Mouse (Mus musculus) megakaryocyte progenitor cell, adult 5-6 weeks (primary cell): ENCODE measurements at regions not wholly inside any gene's neighbourhood (a gene's known extent, or its start where the extent isn't known, plus 50 kb on each side); places are given as distances from the start of the nearest gene placed in this dataset.

Source experiments
- ATAC-seq: replicated peaks from 2 replicates; pipeline ENCODE4 v1.8.0; 2016; ENCODE audit warnings: mild to moderate bottlenecking, moderate TSS enrichment, inconsistent platforms; ENCODE audit not compliant: poor library complexity

DNA sequence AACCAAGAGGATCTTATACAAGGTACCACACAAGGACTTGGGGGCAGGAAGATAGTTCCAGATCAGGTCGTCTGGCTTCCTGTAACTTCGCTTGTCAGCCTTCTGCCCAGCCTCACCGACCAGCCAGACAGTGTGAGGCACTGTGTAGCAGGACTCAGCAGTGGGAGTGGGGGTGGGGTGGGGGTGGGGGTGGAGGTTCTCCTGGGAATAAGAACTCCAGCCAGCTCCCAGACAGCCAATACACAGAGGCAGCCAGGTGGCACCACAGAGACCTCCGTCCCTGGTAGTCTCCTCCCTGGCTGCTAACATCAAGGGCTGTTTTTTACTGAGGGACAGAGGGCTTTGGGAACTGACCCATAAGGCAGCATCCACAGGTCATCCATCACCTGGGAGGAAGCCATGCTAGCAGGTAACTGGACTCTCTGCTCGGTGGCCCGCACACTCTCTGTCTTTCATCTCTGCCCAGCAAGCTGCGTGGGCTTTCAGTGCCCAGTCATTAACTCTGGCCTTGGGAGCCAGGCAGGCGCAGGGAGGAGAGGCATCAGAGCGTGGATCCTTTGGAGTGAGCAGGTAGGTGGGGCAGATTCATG is 60.3 kb upstream of the Wnt4 start:
- ATAC-seq = no peak

DNA sequence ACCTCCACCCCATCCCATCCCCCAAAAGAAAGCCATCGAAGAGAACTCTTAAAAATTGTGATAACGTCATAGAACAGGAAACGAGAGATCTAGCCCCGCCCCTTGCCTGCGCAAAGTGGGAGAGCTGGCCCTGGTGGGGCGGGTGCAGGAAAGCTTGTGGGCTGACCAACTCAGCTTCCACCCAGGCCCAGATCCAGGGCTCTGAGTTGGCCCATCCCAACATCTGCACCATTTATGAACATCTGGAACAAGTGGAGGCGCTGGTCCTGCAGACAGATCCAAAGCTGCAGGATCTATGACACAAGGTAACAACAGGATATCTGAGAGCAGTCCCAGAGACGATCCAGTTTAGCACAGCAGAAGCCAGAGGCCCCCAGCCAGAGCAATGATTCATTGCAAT is 62.7 kb upstream of the Wnt4 start:
- ATAC-seq = no peak

DNA sequence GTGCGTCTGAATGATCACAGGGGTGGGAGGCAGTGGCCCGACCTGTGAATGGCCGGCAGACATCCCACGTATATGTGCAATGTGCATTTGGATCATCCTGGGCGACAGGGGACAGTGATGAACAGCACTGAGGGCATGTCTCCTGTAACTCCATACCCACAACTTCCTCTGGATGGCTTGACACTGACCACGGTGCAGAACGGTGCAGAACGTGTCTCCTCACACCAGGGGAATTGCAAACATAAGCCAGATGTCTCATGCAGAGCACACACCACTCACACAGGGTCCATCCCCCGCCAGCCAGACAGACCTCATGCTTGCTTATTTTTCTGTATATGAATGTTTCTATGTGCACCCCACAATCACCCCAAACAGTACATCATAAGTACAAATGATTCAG is 64.4 kb upstream of the Wnt4 start:
- ATAC-seq = no peak

DNA sequence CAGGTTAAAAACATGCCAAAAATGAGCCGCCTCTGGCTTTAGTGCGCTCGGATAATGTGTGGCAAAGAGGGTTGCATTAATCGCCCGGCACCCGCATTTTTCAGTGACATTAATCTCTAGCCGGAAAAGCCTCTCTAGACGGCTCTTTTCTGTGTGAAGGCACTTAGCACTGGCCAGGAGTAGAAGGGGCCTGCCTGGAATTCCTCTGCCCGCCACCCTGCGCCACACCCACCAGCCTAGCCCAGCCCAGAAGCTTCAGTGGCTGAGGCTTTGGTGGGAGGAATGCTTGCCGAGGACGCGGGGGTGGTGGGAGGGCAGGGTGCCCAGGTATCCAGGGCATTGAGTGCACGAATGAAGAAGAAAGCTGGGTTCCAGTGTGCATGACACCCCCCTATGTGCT is 65.2 kb upstream of the Wnt4 start:
- no peak for ATAC-seq

DNA sequence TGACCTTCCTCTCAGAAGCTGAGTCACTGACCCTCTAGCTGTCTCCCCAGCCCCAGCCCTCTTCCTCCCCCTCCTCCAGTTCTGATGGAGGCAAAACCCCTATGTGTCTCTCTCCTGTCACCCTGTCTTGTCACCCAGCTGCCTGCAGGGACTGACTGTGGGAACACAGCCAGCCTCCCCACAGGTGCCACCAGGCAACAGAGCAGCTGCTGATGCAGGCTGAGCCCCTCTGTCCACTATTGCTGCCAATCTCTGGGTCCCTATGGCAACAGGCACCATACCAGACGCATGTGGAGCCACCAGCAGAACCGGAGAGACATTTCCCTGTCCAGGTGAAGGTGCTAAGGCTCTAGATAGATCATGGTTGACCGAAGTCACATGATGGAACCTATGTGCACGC is 66.0 kb upstream of the Wnt4 start:
- ATAC-seq = no peak

DNA sequence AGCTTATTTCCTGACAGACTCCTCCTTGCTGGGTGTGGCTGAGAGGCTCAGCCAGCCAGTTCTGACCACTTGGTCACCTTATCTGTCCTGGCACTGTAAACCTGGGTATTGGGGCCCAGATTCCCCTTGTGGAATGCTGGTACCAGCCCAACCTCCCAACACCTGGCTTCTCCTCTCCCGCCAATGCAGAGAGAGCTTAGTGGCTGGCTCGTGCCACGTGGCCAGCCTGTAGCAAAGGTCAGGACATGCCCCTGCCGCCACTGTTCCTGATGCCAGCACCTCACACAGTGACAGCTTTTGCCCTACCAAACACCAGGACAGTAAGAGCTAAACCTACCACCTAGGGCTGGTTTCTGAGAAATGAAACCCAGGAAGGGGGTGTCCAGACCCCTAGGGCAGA is 66.8 kb upstream of the Wnt4 start:
- ATAC-seq = no peak

DNA sequence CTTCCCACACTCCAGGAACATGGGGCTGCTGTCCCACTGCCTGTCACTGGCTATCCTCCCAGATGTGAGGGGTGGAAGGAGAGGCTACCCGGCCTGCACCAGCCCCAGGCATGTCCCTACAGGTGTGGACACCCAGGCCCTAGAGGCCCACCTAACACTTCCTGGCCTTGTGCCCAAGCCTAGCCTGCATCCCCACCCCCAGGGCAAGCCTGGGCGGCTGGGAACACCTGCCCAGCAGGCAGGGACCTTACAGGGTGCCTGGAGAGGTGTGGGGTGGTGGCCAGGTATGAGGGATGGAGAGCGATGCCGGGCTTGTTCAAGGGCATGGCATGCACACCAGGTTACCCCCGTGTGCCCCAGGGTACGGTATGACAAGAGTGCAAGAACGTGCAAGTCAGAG is 76.3 kb upstream of the Wnt4 start:
- no peak for ATAC-seq

DNA sequence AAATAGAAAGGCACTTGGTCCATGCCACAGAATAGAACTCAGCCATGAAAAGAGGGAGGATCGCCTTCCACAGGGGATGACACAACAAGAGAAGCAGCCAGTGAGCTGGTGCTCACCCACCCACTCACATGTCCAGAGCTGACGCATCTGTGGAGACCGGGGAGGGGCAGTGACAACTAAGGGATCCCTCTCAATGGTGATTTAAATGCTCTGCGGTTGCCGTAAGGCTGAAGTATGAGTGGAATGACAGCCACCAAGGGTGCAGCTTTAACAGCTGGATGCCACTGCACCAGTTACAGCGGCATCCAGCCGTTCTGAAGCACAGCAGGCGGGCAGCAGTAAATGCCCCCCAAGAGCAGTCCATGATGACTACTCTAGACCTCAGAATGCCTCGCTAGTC is 76.9 kb upstream of the Wnt4 start:
- no peak for ATAC-seq

DNA sequence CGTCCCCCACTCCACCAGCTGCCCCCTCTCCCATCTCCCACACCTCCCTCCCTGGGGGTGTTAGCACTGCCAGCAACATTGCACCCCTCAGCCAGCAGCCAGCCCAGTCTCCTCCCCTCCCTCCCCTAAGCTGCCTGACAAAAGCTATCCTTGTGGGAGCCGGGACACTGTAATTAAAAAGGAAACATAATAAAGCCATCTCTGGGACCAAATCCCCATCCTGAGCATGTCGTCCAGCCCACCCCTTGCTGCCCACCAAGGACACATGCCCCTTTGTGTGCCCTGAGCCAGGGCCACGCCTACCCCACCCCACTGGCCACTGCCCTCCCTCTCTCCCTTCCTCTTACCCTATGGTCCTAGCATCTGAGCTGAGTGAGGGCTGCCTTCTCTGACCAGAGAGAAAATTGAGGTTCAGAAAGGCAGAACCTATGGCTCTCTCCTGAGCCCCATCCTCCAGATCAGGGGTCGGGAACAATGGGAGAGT is 80.8 kb upstream of the Wnt4 start:
- no peak for ATAC-seq

DNA sequence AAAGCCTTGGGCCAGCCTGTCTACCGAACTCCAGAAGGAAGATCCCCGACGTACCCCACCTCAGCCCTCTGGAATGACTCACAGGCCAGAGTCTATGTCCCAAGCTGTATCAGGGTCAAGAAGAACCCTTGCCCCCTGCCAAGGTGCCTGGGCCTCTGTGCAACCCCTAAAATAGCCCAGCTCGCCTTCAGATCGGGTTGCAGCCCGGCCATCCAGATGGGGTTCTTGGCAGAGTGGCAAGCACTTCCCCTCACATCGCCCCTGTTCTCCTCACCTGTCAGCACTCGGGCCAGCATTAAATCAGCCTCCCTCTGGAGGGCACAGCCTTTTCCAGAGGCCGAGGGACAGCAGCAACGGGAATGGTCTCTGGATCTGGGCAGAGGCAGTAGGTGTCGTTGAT is 83.2 kb upstream of the Wnt4 start:
- no peak for ATAC-seq

DNA sequence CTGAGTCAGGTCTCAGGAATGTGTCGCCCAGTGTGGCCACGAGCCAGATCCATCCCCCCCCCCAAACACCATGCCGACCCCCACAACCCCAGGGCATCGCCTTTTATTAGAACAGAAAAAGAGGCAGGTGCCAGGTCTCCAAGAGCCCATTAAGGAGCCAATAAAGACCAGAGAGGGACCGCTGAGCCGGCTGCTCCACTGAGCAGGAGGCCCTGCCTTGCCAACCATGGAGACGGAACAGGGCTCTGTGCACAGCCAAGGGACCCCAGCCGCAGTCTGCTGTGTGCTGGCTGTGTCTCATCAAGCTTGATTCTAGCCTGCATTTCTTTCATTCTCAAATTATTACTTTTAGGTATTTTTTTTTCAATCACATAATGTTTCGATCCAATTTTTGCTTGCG is 86.7 kb upstream of the Wnt4 start:
- ATAC-seq = no peak

DNA sequence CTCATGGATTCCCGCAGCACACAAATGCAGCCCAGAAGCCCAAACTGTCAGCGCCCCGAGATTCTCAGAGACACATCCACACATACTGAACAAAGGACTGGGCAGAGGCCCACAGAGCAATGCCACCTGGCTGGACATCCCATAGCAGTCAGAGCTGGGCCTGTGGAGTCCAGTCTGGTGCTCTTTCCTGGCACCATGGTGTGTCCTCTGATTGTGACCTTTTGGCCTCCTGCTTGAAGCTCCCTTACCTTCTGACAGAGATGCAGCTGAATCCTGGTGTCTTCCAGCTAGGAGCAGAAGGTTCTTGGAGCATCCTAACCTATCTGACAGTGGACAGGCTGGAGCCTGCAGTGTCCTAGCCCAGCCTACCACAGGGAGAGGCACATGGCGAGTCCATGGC is 87.5 kb upstream of the Wnt4 start:
- ATAC-seq = no peak

DNA sequence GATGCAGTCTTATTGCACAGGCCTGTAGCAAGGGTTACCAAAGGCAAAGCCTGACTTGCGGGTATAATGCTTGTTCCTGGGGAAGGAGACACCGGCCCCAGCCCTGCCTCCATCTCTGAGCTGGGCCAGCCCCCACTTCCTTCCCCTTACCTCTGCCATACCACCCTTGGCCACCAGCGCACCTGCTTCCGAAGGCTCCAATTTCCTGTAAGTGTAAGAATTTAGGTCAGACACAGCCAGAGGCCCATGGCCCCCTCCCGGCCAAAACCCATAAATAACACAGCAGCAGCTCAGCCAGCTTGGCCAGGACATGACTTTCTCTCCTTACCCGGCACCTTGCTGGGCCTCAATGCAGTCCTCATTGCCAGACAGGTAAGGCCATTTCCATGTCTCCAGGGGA is 88.2 kb upstream of the Wnt4 start:
- peak; percentile 84 for ATAC-seq

DNA sequence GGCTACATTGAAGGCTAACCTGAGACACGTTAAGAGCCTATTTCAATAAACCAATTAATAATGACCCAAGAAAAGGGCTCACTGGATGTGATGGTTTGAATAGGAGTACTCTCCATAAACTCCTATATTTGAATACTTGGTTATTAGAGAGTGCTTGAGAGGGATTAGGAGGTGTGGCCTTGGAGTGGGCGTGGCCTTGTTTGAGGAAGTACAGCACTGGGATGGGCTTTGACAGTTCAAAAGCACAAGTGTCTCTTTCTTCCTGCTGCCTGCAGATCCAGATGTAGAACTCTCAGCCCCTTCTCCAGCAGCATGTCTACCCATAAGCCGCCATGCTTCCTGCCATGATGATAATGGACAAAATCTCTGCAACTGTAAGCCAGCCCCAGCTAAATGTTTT is 89.7 kb upstream of the Wnt4 start:
- no peak for ATAC-seq

DNA sequence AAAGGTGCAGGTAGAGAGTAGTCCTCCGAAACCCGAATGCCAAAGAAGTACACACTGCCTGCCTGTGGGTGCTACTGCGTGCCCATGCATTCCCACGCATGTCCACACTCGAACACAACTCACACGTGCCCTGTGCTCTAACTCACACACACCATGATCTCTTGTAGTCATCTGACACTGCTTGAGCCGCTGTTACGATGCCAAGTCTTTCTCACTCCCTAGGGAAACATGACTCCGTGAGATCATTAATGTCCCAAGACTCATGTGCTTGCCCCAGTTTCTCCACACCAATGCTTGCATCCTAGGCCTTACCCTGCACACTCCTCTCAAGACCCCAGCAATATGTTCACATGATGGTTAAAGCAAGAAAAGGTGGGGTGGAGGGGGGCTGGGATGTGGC is 90.2 kb upstream of the Wnt4 start:
- ATAC-seq = no peak

DNA sequence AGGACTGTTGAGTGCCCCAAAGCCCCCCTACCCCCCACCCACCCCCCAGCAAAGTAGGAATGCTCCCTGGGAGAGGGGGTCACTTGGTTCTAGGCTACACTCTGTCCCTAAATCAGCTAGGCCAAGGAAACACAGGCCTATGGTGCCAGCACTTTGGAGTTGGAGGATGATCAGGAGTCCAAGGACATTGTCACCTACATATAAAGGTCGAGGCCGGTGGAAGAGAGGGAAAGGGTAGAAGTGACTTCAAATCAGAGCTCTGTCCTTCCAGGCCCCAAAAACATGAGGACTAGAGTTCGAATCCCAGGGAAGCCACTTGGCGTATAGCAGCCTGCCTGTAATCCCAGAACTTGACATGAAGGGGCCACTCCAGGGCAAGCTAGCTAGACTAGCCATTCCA is 92.3 kb upstream of the Wnt4 start:
- no peak for ATAC-seq

DNA sequence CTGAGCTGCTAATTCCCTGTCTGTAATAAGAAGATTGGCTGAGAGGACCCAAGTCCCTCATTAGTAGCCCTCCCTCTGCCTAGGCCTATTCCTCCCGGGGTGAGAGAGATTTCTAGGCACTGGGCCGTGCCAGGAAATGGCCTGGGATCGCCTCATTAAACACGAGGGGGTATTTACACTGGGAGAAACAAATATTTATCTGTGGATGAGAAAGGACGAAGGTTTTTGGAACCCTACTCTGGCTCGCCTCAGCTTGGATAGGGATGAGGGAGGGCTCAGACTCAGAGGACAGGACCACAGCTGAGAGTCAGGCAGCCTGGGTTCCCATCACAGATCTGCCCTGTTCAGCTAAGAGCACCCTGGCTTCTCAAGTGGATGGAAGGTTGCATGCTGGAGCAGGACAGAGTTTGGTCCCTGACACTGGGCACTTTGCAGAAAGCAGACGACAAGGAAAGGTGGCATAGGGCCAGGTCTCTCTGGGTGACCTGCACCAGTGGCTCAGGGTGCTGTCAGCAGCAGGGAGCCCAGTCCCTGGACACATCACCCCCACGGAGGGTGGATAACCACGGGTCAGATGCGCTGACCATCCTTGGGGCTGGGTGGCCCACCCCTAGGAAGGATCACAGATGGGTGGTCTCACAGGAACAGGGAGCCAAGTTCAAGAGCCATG is 94.0 kb upstream of the Wnt4 start:
- ATAC-seq = no peak

DNA sequence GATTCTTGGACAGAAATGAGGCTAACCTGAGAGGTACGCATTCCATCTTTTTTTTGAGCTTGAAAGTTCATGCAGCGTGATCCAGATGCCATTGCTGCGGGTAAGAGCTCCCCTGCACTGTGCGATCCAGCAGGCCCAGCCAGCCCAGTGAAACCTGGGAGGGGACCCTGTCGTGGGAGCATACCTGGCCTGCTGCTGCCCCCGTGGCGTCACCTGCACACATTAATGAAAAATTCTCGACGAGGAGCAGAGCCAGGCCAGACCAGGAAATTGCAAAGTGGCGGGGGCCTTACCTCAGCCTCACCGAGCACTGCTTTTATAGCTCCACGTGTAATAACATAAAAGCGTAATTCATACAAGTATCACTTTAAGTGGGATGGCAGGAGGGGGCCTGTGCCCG is 94.7 kb upstream of the Wnt4 start:
- ATAC-seq = no peak

DNA sequence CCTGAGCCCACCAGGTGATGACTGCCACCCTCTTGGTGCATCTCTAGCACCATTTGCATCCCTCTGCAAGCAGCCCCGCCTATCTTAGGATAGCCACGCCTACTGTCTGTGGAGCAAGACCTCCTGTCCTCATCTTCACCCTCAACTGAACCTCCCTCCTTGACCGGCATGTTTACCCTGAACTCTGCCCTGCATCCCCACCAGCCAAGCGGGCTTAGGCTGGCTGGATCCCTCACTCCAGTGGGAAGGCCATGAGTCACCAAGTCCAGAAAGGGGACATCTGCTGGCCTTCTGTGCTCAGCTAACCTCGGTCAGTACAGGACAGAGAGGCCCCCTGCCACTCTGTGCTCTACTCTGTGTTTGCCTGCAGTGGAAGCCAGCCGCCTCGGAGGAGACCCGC is 96.0 kb upstream of the Wnt4 start:
- ATAC-seq = no peak

DNA sequence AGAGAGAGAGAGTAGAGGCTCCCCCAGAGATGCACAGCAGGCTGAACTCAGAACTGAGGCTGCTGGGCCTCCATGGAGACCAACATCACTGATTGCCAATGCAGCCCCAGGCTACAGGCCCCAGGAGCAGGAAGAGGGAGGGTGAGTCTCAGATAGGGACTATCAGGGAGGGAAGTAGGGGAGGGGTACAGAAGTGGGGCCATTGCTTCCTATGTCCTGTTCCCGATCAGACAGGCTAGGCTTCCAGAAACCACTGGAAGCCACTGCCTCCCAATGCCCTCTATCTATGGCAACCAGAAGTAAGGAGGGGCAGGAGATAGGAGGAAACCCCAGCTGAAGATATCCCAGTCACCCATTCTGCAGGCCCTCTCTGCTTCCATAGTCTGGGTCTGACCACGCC is 97.2 kb upstream of the Wnt4 start:
- no peak for ATAC-seq

DNA sequence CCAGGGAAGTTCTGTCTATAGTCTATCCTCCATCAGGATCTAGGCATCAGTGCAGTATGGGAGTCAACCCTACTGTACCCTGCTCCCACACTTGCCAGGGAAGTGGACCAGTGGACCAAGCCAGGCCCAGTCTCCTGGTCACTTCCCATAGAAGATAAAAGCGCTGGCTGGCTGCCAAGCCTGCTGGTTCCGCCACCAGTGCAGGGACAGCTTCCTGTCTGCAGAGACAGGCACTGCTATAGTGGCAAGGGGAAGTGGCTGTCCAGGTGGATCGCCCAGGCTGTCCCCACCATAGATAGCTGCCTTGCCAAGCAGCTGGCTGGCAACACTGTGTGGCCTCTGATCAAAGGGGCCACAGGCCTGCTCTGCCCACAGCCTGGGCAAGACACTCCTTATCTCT is 98.5 kb upstream of the Wnt4 start:
- 0 out of 2 replicates have a peak, but pooled peaks have one; percentile 34 for ATAC-seq

DNA sequence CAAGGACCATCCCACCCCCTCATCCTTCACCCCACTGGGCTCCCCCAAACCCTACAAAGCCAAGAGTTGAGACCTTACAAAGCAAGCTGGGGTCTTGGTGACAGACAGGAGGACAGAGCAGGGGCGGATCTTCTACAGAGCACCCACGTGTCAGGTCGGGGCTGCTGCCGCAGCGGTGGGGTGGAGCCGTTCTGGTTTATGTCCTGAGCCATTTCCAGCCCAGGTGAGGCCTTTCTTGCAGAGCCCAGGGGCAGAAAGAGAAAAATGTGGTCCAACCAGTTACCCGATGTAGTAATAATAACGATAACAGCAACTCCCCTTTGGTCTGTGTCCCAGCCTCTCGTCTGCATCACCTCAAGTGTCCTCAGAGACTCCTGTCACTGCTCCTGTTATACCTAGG is 112.4 kb upstream of the Wnt4 start:
- ATAC-seq = no peak

DNA sequence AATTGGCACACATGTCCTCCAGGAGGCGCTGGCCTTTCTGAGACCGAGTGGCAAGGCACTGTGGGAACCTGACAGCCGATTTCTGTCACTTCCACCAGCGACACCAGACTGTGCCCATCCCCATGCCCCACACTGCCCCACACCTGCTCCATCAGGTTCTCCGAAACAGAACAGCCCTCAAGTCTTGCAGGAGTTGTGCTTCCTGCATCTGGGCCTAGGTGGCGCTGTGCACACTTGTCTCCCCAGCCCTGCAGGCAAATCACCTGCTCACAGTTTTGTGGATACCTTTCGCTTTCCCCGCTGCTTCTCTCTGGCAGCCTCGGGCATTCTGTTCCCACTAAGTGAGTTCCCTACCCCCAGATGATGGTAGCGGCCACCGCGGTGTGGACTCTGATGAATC is 112.9 kb upstream of the Wnt4 start:
- peak; percentile 90 for ATAC-seq
